Mouse (Mus musculus) large intestine, adult 2 months (tissue): ENCODE data around the gene Cdk2ap2. TPM values are rescaled to one million over a fixed set of nuclear protein-coding genes. Genes with fewer than 3 reads are reported as not detected.
"Not testable (repeated sequence)": the region's sequence is repeated elsewhere in the genome, so short reads cannot be mapped to it uniquely, and the experiment has no call there.

Source experiments
- DNase-seq: peaks from one replicate; pipeline ENCODE4 v3.0.0-alpha.2; 2012; ENCODE audit warnings: low read depth, low spot score
- WGBS: fragments of 180-500 bp; shearing (Covaris S2); methylation state at CpG from one replicate; pipeline ENCODE4 v1.1.7; 2018; 5-methylcytosine and 5-hydroxymethylcytosine counted together
- polyA plus RNA-seq: library from polyadenylated mRNA; depleted of rRNA; stranded (reverse); fragments of >200 nt; gene quantifications from 2 replicates; pipeline ENCODE4 v1.2.3, GENCODE M21; 2012

Gene Cdk2ap2
- polyA plus RNA-seq, 1 experiment = 372 TPM

GRCm38 (mm10) chr19:4112063-4112960 lies 15.3 kb downstream of the Cdk2ap2 start:
- WGBS = 92% methylated on average over 26 of the region's 26 CpGs
- DNase-seq = no peak

- DNase-seq = no peak
- 14% methylated on average over 13 of the region's 13 CpGs for WGBS
Measured at GRCm38 (mm10) chr19:4113186-4113805, 16.3 kb downstream of the Cdk2ap2 start.

- DNase-seq = no peak
- WGBS = 5% methylated on average over 5 of the region's 5 CpGs
Measured at GRCm38 (mm10) chr19:4113806-4114230, 16.8 kb downstream of the Cdk2ap2 start.

- DNase-seq = no peak
- WGBS = 55% methylated on average over 10 of the region's 10 CpGs
Measured at GRCm38 (mm10) chr19:4114551-4114950, 17.6 kb downstream of the Cdk2ap2 start.

GRCm38 (mm10) chr19:4115144-4115543 lies 18.2 kb downstream of the Cdk2ap2 start:
- DNase-seq = no peak
- 94% methylated on average over 10 of the region's 10 CpGs for WGBS

GRCm38 (mm10) chr19:4115816-4116215 lies 18.8 kb downstream of the Cdk2ap2 start:
- no peak for DNase-seq
- WGBS = 86% methylated on average over 11 of the region's 11 CpGs

- DNase-seq = no peak
- 95% methylated on average over 7 of the region's 7 CpGs for WGBS
Measured at GRCm38 (mm10) chr19:4117006-4117405, 20.0 kb downstream of the Cdk2ap2 start.

GRCm38 (mm10) chr19:4118350-4118749 lies 21.4 kb downstream of the Cdk2ap2 start:
- no peak for DNase-seq
- 91% methylated on average over 2 of the region's 2 CpGs for WGBS

GRCm38 (mm10) chr19:4119716-4120487 lies 22.9 kb downstream of the Cdk2ap2 start:
- DNase-seq = no peak

GRCm38 (mm10) chr19:4120496-4120895 lies 23.5 kb downstream of the Cdk2ap2 start:
- 90% methylated on average over 2 of the region's 2 CpGs for WGBS
- DNase-seq = no peak

More at GRCm38 (mm10) chr19:4119716-4120487, 22.9 kb downstream of the Cdk2ap2 start:
- 76% methylated on average over 6 of the region's 6 CpGs for WGBS

GRCm38 (mm10) chr19:4121097-4121805 lies 24.3 kb downstream of the Cdk2ap2 start:
- peak; percentile 99 for DNase-seq
- 2% methylated on average over 38 of the region's 38 CpGs for WGBS

- DNase-seq = not testable (repeated sequence)
Measured at GRCm38 (mm10) chr19:4121896-4122295, 24.9 kb downstream of the Cdk2ap2 start.

GRCm38 (mm10) chr19:4122411-4123370 lies 25.7 kb downstream of the Cdk2ap2 start:
- WGBS = 67% methylated on average over 7 of the region's 7 CpGs
- no peak for DNase-seq

More at GRCm38 (mm10) chr19:4121896-4122295, 24.9 kb downstream of the Cdk2ap2 start:
- WGBS = 42% methylated on average over 6 of the region's 6 CpGs

GRCm38 (mm10) chr19:4124432-4124831 lies 27.4 kb downstream of the Cdk2ap2 start:
- no peak for DNase-seq
- WGBS = 44% methylated on average over 4 of the region's 4 CpGs

GRCm38 (mm10) chr19:4125268-4125667 lies 28.3 kb downstream of the Cdk2ap2 start:
- not testable (repeated sequence) for DNase-seq
- WGBS = 5% methylated on average over 4 of the region's 4 CpGs

- WGBS = under 1% methylated on average over 64 of the region's 64 CpGs
- DNase-seq = peak; percentile 93
Measured at GRCm38 (mm10) chr19:4125741-4126696, 29.0 kb downstream of the Cdk2ap2 start, which contains the start of gene Aip. Gene Aip (minus strand): TSS chr19:4125858.
